Mouse (Mus musculus) limb, embryonic 11.5 days (tissue): ENCODE measurements at regions not wholly inside any gene's neighbourhood (a gene's known extent, or its start where the extent isn't known, plus 50 kb on each side); places are given as distances from the start of the nearest gene placed in this dataset.

Experiments used
- ATAC-seq: fragments of 200-750 bp; cut with Nextera tagmentation; 2 replicates; pipeline ENCODE4 v1.8.0; 2017; ENCODE audit warnings: low read depth; ENCODE audit not compliant: insufficient number of reproducible peaks, low FRiP score, low TSS enrichment
- DNase-seq: peaks from one replicate; pipeline ENCODE4 v3.0.0-alpha.2; 2015; ENCODE audit warnings: low spot score
- H3K27ac ChIP-seq: fragments of 300-500 bp; sonication (generic); replicated peaks from 2 replicates; pipeline ENCODE4 v1.5.1; 2014; ENCODE audit warnings: low read depth, mild to moderate bottlenecking, low read length
- H3K27me3 ChIP-seq: fragments of 300-500 bp; sonication (generic); 2 replicates; pipeline ENCODE4 v1.6.1; 2014; ENCODE audit warnings: mild to moderate bottlenecking, low read length, mixed read lengths; ENCODE audit not compliant: control insufficient read depth, insufficient read depth
- H3K36me3 ChIP-seq: fragments of 300-500 bp; sonication (generic); 2 replicates; pipeline ENCODE4 v1.6.1; 2014; ENCODE audit warnings: mild to moderate bottlenecking, low read length, moderate library complexity, mixed read lengths; ENCODE audit not compliant: control insufficient read depth, insufficient read depth
- H3K4me1 ChIP-seq: fragments of 300-500 bp; sonication (generic); 2 replicates; pipeline ENCODE4 v1.6.1; 2014; ENCODE audit warnings: low read length, mixed read lengths; ENCODE audit not compliant: control insufficient read depth, insufficient read depth
- H3K4me2 ChIP-seq: fragments of 300-500 bp; sonication (generic); 2 replicates; pipeline ENCODE4 v1.6.1; 2014; ENCODE audit warnings: low read depth, mild to moderate bottlenecking, moderate library complexity; ENCODE audit not compliant: severe bottlenecking
- H3K4me3 ChIP-seq: fragments of 300-500 bp; sonication (generic); 2 replicates; pipeline ENCODE4 v1.5.1; 2014; ENCODE audit warnings: low read depth, low read length
- H3K9ac ChIP-seq: fragments of 300-500 bp; sonication (generic); 2 replicates; pipeline ENCODE4 v1.6.1; 2014; ENCODE audit warnings: mild to moderate bottlenecking, low read length
- H3K9me3 ChIP-seq: fragments of 300-500 bp; sonication (generic); 2 replicates; pipeline ENCODE4 v1.6.1; 2016; ENCODE audit warnings: low read length; ENCODE audit not compliant: control insufficient read depth
- WGBS: fragments of 180-500 bp; shearing (Covaris S2); extraction: QIAGEN DNeasy Blood & Tissue Kit; methylation state at CpG from one replicate; pipeline ENCODE4 v1.1.7; 2014; 5-methylcytosine and 5-hydroxymethylcytosine counted together

DNA sequence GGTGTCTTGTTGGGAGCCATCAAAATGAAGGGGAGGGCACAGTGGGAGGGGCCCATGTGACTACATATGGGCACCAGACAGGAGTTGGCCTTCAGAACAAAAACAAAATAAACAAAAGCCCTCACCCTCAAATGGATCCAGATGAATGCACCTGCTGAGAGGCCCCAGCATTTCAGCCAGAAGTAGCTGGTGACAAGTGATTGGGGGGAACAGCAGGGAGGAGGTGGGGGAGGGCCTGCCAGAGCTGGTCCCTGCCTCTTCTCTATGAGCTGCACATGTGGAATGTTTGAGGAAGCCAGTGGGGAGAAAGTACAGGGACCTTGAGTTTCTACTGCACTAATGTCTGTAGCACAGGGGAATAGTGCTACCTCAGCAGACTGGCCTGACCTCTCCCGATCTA, 139.5 kb downstream of the Efnb2 start:
- H3K27ac ChIP-seq = no peak overlapping the region
- no peak overlapping the region for H3K4me3 ChIP-seq
- H3K4me2 ChIP-seq = no peak overlapping the region
- H3K9me3 ChIP-seq = no peaks in the 10 kb centered on the region
- no peak overlapping the region for H3K9ac ChIP-seq
- ATAC-seq (no peak; the same call in 1 of the 2 replicates), DNase-seq (no peak)
- 86% methylated on average over 1 of the region's 1 CpGs for WGBS
- no peaks in the 10 kb centered on the region for H3K27me3 ChIP-seq
- no peaks in the 10 kb centered on the region for H3K36me3 ChIP-seq
- H3K4me1 ChIP-seq = peaks cover 5% of the 10 kb centered on the region; the same call in 1 of the 2 replicates

DNA sequence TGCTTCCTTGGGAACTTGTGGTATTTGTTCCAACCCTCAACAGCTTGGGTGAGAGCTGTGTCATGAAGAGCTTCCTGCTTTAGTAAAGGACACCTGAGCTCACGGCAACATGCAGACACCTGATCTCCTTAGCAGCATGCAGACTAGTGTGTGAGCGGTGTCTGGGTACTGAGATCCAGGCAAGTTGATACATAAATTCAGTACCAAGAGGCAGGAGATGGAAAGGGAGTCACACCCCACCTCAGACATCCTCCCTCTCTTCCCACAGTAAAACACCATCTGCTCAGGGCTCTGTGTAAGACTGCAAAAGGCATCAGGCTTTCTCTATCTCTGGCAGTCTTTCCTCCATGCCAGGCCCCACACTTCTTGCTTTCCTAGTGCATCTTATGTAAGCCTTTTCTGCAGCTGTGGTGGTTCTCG, 141.3 kb downstream of the Efnb2 start:
- DNase-seq (no peak), ATAC-seq (no peak)
- H3K27ac ChIP-seq = no peak overlapping the region
- H3K36me3 ChIP-seq = no peaks in the 10 kb centered on the region
- H3K4me2 ChIP-seq = no peak overlapping the region
- no peaks in the 10 kb centered on the region for H3K9me3 ChIP-seq
- 88% methylated on average over 3 of the region's 3 CpGs for WGBS
- H3K27me3 ChIP-seq = no peaks in the 10 kb centered on the region
- H3K4me1 ChIP-seq = peaks cover 5% of the 10 kb centered on the region; the same call in 1 of the 2 replicates
- no peak overlapping the region for H3K9ac ChIP-seq
- H3K4me3 ChIP-seq = no peak overlapping the region

DNA sequence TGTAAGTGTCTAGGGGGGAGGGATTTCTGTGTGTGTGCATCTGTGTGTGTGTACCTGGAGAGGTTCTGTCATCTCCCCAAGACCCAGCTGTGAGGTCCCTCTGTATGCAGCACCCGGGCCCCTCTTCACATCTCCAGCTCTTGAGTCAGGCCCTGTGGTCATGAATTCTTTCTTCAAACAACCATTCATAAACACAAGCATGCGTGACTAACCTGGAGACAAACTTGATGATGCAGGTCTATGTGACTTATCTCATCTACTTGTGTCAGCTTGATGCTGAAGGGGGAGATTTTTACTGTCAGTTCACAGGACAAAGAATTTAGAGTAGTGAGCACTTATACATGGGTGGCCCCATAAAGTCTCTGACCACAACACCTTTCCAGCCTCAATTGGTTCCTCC, 143.4 kb downstream of the Efnb2 start:
- Histone ChIP-seq H3K4me3 (no peak overlapping the region), H3K27ac (no peak overlapping the region), H3K9me3 (no peaks in the 10 kb centered on the region), H3K36me3 (no peaks in the 10 kb centered on the region), H3K4me2 (no peak overlapping the region), H3K9ac (no peak overlapping the region), H3K27me3 (no peaks in the 10 kb centered on the region), H3K4me1 (peaks cover 5% of the 10 kb centered on the region; the same call in 1 of the 2 replicates)
- ATAC-seq (no peak), DNase-seq (no peak)
- WGBS = 80% methylated on average over 2 of the region's 2 CpGs

DNA sequence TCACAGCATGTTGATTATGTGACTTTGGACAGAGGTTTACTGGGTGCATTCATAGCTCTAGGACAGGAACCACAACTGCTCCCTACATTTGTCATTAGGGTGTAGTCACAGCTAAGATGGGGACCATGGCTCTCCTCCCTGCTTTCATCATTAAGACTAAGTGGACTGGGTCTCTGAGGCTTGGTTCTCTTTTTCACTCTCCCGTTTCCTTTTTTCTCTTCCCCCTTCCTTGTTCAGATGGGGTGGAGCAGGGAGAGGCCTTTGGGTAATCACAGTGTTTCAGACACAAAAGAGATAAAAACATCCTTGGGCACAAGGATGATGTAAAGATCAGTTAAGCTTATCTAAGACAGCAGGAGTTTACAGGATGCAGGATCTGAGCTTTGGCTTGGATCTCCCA, 144.8 kb downstream of the Efnb2 start:
- no peaks in the 10 kb centered on the region for H3K4me1 ChIP-seq
- no peaks in the 10 kb centered on the region for H3K27me3 ChIP-seq
- H3K9me3 ChIP-seq = no peaks in the 10 kb centered on the region
- no peak overlapping the region for H3K4me3 ChIP-seq
- no peak overlapping the region for H3K4me2 ChIP-seq
- no peak overlapping the region for H3K9ac ChIP-seq
- no peak for ATAC-seq
- H3K27ac ChIP-seq = no peak overlapping the region
- no peak for DNase-seq
- 75% methylated on average over 1 of the region's 1 CpGs for WGBS
- H3K36me3 ChIP-seq = no peaks in the 10 kb centered on the region

DNA sequence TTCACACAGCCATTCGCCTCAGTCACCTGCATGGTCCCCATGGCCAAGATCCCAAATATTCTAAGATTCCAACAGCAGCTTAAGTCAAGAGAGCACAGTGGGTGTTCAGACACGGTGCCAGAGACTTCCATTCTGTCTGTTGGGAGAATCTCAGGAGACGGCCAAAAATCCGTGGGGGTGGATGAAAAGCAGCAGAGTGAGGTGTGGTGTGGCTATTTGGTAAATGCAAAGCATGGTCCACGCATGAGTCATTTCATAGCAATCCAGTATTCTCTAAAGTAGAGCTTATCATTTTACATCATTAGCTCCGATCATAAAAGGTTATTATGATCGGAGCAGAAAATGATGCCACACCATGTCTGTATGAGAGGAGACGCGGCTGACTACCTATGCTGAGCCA, 161.1 kb downstream of the Efnb2 start:
- no peak for ATAC-seq
- no peak overlapping the region for H3K4me2 ChIP-seq
- H3K27me3 ChIP-seq = no peaks in the 10 kb centered on the region
- H3K4me3 ChIP-seq = no peak overlapping the region
- DNase-seq = no peak
- H3K9me3 ChIP-seq = no peaks in the 10 kb centered on the region
- no peaks in the 10 kb centered on the region for H3K36me3 ChIP-seq
- 0 out of 2 replicates have a peak, but pooled peaks cover 7% of the 10 kb centered on the region for H3K4me1 ChIP-seq
- 92% methylated on average over 9 of the region's 9 CpGs for WGBS
- no peak overlapping the region for H3K27ac ChIP-seq
- no peak overlapping the region for H3K9ac ChIP-seq

DNA sequence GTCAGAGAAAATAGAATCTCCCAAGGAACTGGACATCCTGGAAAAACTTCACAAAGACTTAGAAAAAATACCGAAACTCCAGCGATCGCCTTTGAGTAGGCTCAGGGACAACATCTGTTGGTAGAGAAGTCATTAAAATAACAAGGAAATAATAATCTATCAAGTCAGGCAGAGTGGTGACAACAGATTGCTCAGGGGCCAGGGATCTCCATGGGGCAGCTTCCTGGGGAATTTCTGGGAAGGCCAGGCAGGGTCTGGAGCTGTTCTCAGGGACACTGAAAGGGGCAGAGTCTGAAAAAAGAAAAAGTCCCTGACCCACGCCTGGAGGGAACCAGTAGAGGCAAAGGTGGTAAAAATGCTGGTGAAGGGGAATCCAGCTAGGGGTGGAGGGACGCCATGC, 162.3 kb downstream of the Efnb2 start:
- Histone ChIP-seq H3K9me3 (no peaks in the 10 kb centered on the region), H3K9ac (no peak overlapping the region), H3K27ac (no peak overlapping the region), H3K27me3 (no peaks in the 10 kb centered on the region), H3K4me2 (no peak overlapping the region), H3K4me3 (no peak overlapping the region), H3K36me3 (no peaks in the 10 kb centered on the region), H3K4me1 (0 out of 2 replicates have a peak, but pooled peaks cover 7% of the 10 kb centered on the region)
- no peak for ATAC-seq
- WGBS = 13% methylated on average over 5 of the region's 5 CpGs
- DNase-seq = no peak

DNA sequence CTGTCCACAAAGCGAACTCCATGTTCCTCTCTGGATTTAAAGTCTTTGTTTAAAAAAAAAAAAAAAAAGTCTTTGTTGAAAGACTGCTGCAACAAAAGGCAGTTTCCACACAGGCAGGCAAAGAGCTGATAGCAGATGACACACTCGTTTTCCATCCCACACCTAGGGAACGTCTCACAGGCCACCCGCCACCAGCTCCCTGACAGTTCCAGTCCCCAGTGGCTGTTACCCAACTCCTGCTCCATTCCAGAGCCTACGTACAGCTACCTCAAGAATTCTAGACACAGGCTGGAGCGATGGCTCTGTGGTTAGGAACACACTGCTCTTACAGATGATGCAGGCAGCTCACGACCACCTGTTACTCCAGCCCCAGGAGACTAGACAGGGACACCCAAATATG, 165.6 kb downstream of the Efnb2 start:
- no peak overlapping the region for H3K4me2 ChIP-seq
- H3K4me1 ChIP-seq = 0 out of 2 replicates have a peak, but pooled peaks cover 7% of the 10 kb centered on the region
- H3K9me3 ChIP-seq = no peaks in the 10 kb centered on the region
- H3K9ac ChIP-seq = no peak overlapping the region
- no peak overlapping the region for H3K27ac ChIP-seq
- 83% methylated on average over 7 of the region's 7 CpGs for WGBS
- ATAC-seq (no peak), DNase-seq (no peak)
- no peaks in the 10 kb centered on the region for H3K36me3 ChIP-seq
- no peaks in the 10 kb centered on the region for H3K27me3 ChIP-seq
- H3K4me3 ChIP-seq = no peak overlapping the region

DNA sequence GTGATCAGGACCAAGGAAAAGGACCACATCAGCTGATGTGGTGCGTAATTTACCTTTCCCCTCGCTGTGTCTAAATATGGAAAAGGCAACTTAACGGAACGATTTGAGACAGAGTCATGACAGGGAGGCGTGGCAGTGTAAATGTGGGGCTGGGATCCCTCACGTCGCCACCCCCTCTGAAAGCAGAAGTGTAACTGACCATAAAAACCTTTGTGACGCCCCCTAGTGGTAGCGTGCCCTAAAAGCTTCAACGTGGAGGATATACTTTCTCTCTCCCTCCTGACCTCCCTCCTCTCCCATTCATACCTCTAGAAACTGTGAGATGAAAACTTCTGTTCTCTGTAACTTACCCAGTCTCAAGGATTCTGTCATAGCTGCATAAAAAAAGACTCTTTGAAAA, 166.8 kb downstream of the Efnb2 start:
- Histone ChIP-seq H3K9ac (no peak overlapping the region), H3K4me3 (no peak overlapping the region), H3K4me2 (no peak overlapping the region), H3K9me3 (no peaks in the 10 kb centered on the region), H3K27me3 (no peaks in the 10 kb centered on the region), H3K36me3 (no peaks in the 10 kb centered on the region), H3K4me1 (peaks cover 12% of the 10 kb centered on the region; the same call in 1 of the 2 replicates), H3K27ac (no peak overlapping the region)
- 91% methylated on average over 10 of the region's 10 CpGs for WGBS
- DNase-seq = no peak
- no peak for ATAC-seq

DNA sequence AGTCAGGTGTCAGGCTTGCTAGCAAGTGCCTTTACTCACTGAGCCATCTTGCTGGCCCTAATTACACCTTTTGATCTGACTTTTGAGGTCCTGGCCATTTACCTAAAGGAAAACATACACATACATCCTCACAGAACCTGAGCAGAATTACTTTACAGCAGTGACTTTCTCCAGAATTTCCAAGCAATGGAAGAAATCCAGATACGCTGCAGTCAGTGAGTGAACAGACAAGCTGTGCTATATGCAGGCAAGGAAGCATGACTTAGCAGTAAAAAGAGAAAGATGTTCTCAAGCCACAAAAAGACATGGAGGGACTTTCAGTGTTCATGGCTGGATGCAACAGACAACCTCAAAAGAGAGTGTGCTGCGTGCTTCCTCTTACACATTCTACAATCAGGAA, 169.1 kb downstream of the Efnb2 start:
- WGBS = 94% methylated on average over 2 of the region's 2 CpGs
- no peak overlapping the region for H3K9ac ChIP-seq
- H3K4me3 ChIP-seq = no peak overlapping the region
- no peak overlapping the region for H3K4me2 ChIP-seq
- peaks cover 2% of the 10 kb centered on the region; the same call in 1 of the 2 replicates for H3K27me3 ChIP-seq
- DNase-seq (no peak), ATAC-seq (no peak)
- no peaks in the 10 kb centered on the region for H3K36me3 ChIP-seq
- H3K4me1 ChIP-seq = peaks cover 13% of the 10 kb centered on the region
- H3K27ac ChIP-seq = no peak overlapping the region
- H3K9me3 ChIP-seq = no peaks in the 10 kb centered on the region
